Mouse (Mus musculus) induced T-regulatory cell, adult 2 months (primary cell): ENCODE measurements around the gene Ttbk1.
A peak's percentile ranks its signal among the peaks of the same experiment; 100 is the strongest.

Experiments used
- DNase-seq: peaks from one replicate; pipeline ENCODE4 v3.0.0-alpha.2; 2012; ENCODE audit warnings: low read depth

Gene Ttbk1

GRCm38 (mm10) chr17:46408478-46408877 lies 79.0 kb downstream of the Ttbk1 start:
- DNase-seq, result peak; percentile 27

GRCm38 (mm10) chr17:46394631-46395030 lies 92.8 kb downstream of the Ttbk1 start:
- no peak for DNase-seq

GRCm38 (mm10) chr17:46393012-46393411 lies 94.5 kb downstream of the Ttbk1 start:
- peak; percentile 72 for DNase-seq
